Mouse (Mus musculus): Measurements from ENCODE around the gene Gm6121.
"Not testable (repeated sequence)": the region's sequence is repeated elsewhere in the genome, so short reads cannot be mapped to it uniquely, and the experiment has no call there.

The Gm6121 gene

DNA sequence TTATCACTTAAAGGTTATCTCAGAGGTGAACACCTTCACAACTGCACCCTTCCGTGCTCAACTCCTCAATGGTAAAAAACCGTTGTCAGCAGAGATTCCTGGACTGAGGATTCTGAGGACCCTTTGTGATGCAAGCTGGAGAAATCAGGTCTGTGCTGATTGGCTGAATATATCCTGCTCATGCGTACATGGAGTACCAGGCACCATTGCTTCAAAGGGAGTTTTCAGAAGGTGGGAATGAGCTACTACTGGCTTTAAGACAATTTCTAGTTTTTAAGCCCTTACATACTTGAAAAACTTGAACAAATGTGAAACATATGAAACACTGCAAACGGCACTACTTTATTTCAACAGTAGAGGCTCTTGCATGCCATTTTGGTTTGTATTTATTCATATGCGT lies at the start of gene Gm6121:
Gm6121 (minus strand) TSS at position 101 of the 400 bp plus-strand sequence.
- not testable (repeated sequence) for DNase-seq (ENCODE audit: low read depth, low spot score)

All from retina, adult 2 months (tissue).